Mouse (Mus musculus): ENCODE results near the gene C8g.
A peak's percentile ranks its signal among the peaks of the same experiment; 100 is the strongest.

GRCm38 (mm10) chr2:25551186-25551585, 49.7 kb upstream of the C8g start:
- TF ChIP-seq CTCF (IDR thresholded peaks at IDR 0.05; ENCODE audit: low read depth) (peak; percentile 79), EP300 (IDR thresholded peaks at IDR 0.05; ENCODE audit: low read depth) (no peak)
